Mouse (Mus musculus) small intestine, adult 2 months (tissue): ENCODE measurements around the gene Zpr1.
A peak's percentile ranks its signal among the peaks of the same experiment; 100 is the strongest.

ENCODE experiments used
- CTCF ChIP-seq: fragments of 200-500 bp; IDR thresholded peaks from 2 replicates; pipeline ENCODE4 v1.5.1; 2012; ENCODE audit warnings: low read depth, mild to moderate bottlenecking, control low read depth, inconsistent platforms, low read length, moderate library complexity, mixed read lengths; ENCODE audit not compliant: insufficient replicate concordance, insufficient read length; ENCODE audit errors: extremely low read depth
- POLR2A ChIP-seq: fragments of 200-500 bp; IDR thresholded peaks from 2 replicates; pipeline ENCODE4 v1.6.1; 2012; ENCODE audit warnings: low read depth, mild to moderate bottlenecking, control low read depth, inconsistent platforms, low read length, moderate library complexity

- TF ChIP-seq CTCF, result peak; percentile 69
- no peak; the same call in 1 of the 2 replicates for TF ChIP-seq POLR2A
These were observed 43.1 kb upstream of the Zpr1 start for GRCm38 (mm10) chr9:46229573-46230449.
